Mouse (Mus musculus) embryo, embryonic 11.5 days (tissue): ENCODE measurements around the gene Nphs1.
"Not testable (repeated sequence)": the region's sequence is repeated elsewhere in the genome, so short reads cannot be mapped to it uniquely, and the experiment has no call there.

Experiments
- DNase-seq: peaks from one replicate; pipeline ENCODE4 v3.0.0-alpha.2; 2012; ENCODE audit warnings: low read depth, low spot score

Nphs1 gene

GRCm38 (mm10) chr7:30492765-30493164 is 34.6 kb downstream of the Nphs1 start:
- DNase-seq = peak; percentile 53

DNA sequence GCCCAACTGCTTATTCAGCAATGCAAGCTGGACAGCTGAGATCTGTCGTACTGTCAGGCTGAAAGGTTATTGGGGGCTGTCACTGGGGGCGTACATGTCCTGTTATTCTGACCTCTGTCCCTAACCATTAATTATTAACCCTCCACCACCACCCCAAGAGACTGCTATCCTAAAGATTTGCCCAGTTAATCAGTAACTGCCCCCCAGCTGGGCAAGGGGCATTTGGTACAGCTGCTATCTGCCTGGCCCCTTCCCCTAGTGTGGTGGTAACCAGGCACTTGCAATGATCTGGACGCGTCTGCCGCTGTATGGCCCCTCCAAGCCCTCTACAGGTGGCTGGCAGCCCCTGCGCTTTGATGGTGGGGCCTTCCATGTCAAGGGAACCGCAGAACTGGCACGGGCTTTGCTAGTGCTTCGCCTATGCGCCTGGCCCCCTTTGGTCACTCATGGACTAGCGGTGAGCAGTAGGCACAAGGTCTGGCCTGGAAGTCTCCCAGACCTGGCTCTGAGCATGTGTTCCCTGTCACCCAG is 35.4 kb downstream of the Nphs1 start, which contains the start of gene Prodh2:
Gene Prodh2 (plus strand): TSS at position 222 of the 531 bp plus-strand sequence.
- DNase-seq = no peak

- not testable (repeated sequence) for DNase-seq
These were observed 37.5 kb downstream of the Nphs1 start for GRCm38 (mm10) chr7:30495506-30496042.

GRCm38 (mm10) chr7:30501159-30501558 is 43.0 kb downstream of the Nphs1 start:
- not testable (repeated sequence) for DNase-seq

DNA sequence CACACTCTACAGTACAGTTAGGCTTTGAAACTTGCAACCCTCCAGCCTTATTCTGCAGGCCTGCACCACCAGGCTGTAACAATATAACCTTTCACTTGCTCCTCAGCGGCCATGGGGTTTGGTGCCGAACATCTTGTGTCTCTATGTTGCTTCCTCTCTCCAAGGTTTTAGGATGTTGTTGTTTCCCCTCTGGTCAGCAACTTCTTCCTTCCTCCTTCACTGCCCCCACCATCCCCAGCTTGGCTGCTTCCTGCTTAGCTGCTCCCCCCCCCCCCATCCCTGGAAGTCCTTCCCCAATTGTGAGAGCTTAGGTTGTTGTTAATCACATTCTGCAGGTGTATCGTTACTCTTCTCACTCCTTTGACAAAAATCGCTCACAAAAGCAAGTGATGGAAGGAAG is 49.9 kb downstream of the Nphs1 start:
- DNase-seq = no peak

DNA sequence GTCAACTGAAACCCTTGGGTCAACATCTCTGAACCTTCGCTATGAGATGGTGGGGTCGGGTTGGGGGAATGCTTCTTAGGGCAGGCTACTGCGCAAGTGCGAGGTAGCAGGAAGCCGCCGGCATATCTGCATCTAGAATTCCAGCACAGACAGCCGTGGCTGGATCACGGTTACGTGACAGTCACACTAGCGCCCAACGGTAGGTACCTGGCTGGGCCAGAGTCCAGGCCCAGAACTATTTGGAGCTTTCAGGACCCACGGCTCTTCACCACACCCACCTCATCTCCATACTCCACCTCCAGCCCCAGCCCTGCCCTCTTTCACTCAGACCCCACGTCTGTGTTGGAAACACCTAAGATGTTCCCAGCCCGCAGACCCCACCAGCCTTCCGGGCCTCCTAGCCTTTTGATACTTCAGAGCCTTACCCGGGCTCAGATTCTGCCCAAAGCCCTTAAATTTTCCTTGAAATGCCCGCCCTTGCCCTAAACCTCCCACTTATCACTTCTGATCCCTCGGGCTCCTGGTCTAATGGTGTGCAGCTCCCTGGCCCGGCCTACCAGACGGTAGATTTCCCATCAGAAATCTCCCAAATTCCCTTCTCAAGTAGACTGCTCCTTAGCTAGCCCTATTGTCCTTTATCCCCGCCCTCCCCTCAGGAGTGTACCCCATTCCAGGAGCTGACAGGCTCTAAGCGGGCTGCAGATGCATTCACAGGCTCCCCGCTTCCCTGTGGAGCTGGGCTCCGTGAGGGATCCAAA is 57.1 kb downstream of the Nphs1 start:
- no peak for DNase-seq

DNA sequence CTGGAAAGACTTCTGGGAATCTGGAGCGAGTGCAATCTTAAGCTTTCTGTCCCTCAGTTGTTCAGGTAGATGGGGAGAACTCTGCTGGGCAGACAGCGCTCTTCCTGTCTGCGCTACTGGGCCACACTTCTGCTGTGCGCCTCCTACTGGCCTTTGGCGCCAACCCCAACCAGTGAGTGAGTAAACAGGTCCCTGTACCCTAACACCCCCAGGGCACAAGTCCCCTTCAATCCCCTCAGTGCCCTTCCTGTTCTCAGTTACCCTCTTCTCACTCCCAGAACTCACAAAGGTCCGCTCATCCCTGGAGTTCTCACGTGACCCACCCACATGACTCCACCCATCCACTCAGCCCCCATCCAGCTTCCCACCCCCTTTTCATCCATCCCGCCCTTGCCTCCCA is 60.2 kb downstream of the Nphs1 start:
- DNase-seq = no peak

GRCm38 (mm10) chr7:30520396-30520795 is 62.3 kb downstream of the Nphs1 start:
- no peak for DNase-seq

- DNase-seq = no peak
These were observed 62.7 kb downstream of the Nphs1 start for GRCm38 (mm10) chr7:30520856-30521255.

DNA sequence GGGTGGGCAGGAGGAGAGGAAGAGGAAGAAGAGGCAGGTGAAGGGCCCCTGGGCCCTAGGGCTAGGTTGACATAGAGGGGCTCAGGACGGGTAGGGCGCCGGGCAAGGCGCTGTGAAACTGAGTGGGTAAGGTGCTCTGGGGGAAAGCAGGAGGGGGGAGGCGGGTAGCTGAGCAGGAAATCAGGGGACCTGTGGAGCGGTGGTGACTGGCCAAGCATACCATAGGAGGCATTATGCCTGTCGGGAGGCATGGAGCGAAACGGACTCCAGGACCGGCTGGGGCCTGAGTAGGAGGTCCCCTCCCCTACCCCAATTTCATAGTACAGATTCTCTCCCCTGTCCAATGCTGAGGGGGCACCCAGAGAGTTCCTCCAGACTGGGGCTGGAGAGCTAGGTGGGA is 64.8 kb downstream of the Nphs1 start:
- no peak for DNase-seq

DNA sequence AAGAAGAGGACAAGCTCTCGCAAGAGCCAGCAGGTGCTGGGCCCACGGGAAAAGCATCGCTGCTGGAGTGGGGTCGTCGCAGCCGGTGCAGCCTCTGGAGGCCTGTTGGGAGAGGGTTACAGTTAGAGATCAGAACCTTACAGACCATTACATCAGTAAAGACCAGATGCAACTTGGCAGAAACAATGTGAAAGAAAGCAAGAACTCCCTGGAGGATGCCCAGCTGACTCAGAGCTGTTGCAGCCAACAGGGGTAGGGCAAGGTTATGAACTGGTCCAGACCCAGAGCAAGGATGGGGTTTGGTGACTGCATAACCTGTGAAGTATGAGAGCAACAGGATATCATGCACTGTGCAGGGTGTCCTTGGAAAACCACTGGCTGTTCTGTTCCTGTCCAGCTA is 66.4 kb downstream of the Nphs1 start:
- DNase-seq = no peak

GRCm38 (mm10) chr7:30525954-30526353 is 67.8 kb downstream of the Nphs1 start:
- no peak for DNase-seq

DNA sequence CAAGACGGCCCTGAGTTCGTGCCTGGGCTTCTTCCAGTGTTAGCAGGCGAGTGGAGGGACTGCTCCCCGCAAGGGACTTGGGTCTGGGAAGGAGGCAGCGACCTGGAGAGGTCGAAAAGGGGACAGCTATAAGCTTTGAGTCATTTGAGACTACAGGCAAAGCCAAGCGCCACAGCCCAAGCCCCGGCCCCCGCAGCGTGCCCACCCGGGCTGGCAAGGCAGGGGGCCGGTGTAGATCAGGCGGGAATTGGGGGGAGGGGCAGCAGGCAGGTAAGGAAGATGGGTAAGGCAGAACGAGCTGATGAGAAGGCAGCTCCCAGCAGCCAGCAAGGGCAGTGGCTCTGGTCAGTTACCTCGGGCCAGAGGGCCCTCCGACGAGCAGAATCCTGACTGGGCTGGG is 68.3 kb downstream of the Nphs1 start:
- no peak for DNase-seq

DNA sequence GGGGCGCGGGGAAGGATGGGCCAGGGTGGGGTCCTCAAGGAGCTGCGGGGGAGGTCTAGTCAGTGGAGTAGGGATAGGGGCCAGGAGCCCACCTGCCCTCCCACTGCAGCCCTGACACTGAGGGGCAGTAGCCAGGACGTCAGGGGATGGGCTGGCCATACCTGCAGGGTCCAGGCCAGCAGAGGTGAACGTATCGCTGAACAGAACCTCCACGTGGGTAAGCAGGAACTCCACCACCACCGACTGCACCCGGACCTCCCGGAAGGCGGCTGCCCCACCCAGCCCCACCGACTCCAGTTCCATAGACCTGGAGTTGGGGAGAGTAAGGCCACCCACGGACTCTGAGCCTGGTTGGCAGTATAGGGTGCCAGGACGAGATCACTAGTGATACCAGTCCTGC is 68.9 kb downstream of the Nphs1 start:
- no peak for DNase-seq

DNA sequence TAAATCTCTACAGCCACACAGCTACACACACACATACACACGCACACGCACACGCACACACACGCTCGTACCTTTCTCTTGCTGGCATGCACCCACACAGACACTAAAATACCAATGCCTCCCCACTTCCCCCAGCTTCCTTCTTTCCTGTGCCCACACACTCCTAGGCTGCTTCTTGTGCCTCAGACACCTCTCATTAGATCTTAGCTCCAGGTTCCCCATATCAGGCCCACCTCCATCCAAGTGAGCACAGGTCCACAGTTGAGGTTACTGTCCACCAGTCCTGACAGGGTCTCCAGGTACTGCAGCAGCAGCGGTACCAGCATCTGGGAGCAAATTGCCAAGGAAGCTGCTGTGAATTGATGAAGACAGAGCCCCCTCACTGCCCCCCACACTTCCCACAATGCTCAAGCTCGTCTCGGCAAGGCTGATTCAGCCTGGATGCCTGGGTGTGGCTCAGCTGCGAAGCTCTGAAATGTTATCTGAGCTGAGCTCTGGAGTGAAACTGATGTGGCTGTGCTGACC is 73.2 kb downstream of the Nphs1 start:
- no peak for DNase-seq

- DNase-seq = no peak
These were observed 74.8 kb downstream of the Nphs1 start for GRCm38 (mm10) chr7:30532931-30533330.

DNA sequence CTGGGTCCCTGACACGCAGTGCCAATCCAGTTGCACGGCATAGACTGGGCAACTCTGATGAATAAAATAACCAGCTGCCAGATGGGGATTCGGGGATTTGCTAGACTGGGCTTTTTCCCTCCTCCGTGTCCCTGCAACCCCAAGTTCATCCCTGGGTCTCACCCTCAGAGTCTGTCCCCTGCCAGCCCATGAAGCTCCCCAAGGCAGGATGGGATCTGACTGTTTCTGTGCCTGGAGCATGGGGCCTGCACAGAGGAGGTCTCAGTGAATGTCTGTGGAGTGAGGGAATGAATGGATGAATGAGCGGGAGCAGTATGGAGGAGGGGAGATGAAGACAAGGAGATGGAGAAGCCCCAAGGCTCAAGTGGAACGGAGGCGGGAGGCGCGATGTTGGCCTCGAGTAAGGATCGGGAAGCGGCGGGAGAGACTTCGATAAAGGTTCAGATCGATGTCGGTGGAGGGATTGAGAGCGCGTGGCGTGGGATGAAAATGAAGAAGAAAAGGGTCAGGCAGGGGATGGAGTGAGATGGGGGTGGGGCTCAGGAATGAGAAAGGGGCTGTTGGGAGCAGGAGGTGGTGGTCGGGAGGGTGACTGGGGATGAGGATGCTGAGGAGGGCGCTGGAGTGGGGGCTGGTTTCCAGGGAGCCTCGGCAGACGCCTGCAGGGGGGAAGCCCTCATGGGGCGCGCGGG is 76.0 kb downstream of the Nphs1 start:
- DNase-seq = no peak

DNA sequence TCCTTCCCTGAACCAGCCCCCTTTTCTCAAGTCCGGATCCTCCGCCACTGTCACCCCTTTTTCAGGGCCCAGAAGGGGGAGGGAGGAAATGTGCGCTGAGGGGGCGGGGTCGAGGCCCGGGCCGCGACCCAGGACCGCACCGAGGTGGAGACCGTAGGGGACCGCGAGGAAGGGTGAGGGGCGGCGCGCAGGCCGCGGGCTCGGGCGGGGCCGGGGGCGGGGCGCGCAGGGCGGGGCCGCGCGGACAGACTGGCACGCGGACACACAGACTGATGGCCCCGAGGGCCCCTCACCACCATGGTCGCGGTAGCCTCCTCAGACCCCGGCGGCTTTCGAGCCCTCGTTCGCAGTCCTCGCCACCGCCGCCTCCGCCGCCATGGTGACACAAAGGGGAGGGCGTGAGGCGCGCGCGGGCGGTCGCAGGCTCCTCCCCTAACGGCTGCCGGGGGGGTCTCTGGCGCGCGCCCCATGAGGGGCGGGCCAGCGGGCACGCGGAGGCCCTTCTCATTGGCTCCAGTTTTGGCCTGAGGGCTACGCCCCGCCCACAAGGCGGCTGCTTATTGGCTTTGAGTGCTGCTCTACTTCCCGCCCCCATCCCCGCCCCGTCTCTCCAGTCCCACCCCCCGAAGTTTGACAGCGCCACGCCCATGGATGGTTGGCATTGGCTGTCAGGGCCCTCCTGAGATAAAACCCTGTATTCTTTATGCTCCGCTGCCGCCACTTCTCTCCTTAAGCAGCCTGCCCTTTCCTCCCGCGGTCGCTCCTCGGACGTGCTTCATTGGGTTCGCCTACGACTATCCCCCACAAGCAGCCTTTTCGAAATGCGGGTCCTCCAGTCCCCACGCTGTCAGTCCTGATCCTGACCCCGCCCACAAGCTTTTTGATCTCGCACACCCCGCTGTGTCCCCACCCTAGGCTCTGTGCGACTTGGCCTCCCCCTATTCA is 76.8 kb downstream of the Nphs1 start, which contains the start of gene Arhgap33:
Gene Arhgap33 (minus strand): TSS at position 428 of the 945 bp plus-strand sequence.
- DNase-seq = peak; percentile 99
